Comparison of ENCODE assay signal across 16 mouse cellular contexts in the genomic region with DNA sequence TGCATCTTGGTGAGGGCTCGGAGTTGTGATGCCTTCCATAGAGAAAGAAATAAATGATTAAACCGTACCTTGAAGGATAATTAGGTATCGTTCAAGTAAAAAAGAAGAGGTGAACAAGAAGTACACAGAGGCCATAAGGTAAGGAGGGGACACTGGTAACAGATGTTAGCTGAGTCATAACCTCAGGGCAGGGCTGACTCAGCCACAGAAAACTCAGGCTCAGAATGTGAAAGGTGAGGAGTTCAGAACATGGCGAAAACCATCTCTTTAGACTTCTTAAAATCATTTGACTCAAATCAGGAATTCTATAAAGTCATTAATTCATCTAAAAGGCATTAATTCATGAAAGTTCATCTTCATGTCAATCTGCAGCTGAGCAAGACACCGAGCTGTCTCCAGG.
DNase-seq lines count a peak whose midpoint lies in the region; ATAC-seq lines count a peak whose summit lies in the region.
"Had no signal": no experiment of that assay in that cellular context is flagged by ENCODE, and none has a peak within 500 bp of the region (broad histone marks: within the 10 kb centered on the region; RNA-seq: fewer than 3 reads in every experiment).

No protein-coding gene starts in this region.

- peak; percentile 44 for DNase-seq in thymus, postnatal 0 days (ENCODE audit: low spot score)
- DNase-seq in thymus, postnatal 4 days: no peak
- peak; percentile 48 for DNase-seq in CD4-positive, CD25-positive, alpha-beta regulatory T cell, adult 2 months (ENCODE audit: low read depth, low spot score)
- peak; percentile 43 for DNase-seq in thymus, postnatal 25 days
- DNase-seq in adrenal gland, postnatal 4 days (ENCODE audit: low spot score in 2 of 2): no peak
- DNase-seq in left cerebral cortex, adult 8-10 months (ENCODE audit: low spot score in 2 of 2): no peak
- DNase-seq in heart, postnatal 36 days: no peak
- DNase-seq: adrenal gland, postnatal 14 days; cerebellum, adult 2 months; cerebellum, postnatal 10 days; gastrocnemius, postnatal 10 days; heart, adult 2 months; heart, postnatal 14 days; kidney, adult 11 months had no signal

- 0 out of 2 replicates have a peak, but pooled peaks have one; percentile 47 for ATAC-seq in common myeloid progenitor, adult 5-6 weeks (replicated peaks; ENCODE audit: low read depth, poor library complexity, severe bottlenecking)
- ATAC-seq: forebrain, embryonic 16.5 days had no signal

- intact Hi-C loops in heart, postnatal 36 days (cut with DNase I): loop anchor here (2.0 kb wide), 1 partner anchor 27 kb away; no protein-coding TSS in a partner anchor

Comparison
In these comparisons a context has a peak if more than half of its experiments do, and no peak if none do; other contexts are left out.
1. DNase-seq: peak in thymus, postnatal 0 days (single experiment), CD4-positive, CD25-positive, alpha-beta regulatory T cell, adult 2 months (single experiment) and thymus, postnatal 25 days (single experiment); none in thymus, postnatal 4 days (single experiment), adrenal gland, postnatal 4 days (0 of 2), left cerebral cortex, adult 8-10 months (0 of 2) and heart, postnatal 36 days (0 of 2).